Mouse (Mus musculus) bone marrow, adult 2 months (tissue): Measurements from ENCODE around the gene Rab11a. TPM values are rescaled to one million over a fixed set of nuclear protein-coding genes. Genes with fewer than 3 reads are reported as not detected.
A peak's percentile ranks its signal among the peaks of the same experiment; 100 is the strongest.

Experiments
- H3K27ac ChIP-seq: fragments of 200-500 bp; 2 replicates; pipeline ENCODE4 v1.5.1; 2012; ENCODE audit warnings: low read depth, mild to moderate bottlenecking, control low read depth, inconsistent platforms, low read length; ENCODE audit not compliant: control insufficient read depth, poor library complexity, insufficient read depth
- H3K4me1 ChIP-seq: fragments of 200-500 bp; 2 replicates; pipeline ENCODE4 v1.6.1; 2011; ENCODE audit warnings: low read length; ENCODE audit not compliant: control insufficient read depth, insufficient read depth
- H3K4me3 ChIP-seq: fragments of 200-500 bp; replicated peaks from 2 replicates; pipeline ENCODE3; 2011; ENCODE audit warnings: mild to moderate bottlenecking, low read depth, low read length, control low read depth; ENCODE audit not compliant: control insufficient read depth
- CTCF ChIP-seq: fragments of 200-500 bp; IDR thresholded peaks from 2 replicates; pipeline ENCODE4 v1.5.1; 2011; ENCODE audit warnings: low read length, control low read depth; ENCODE audit not compliant: control insufficient read depth, insufficient read depth
- POLR2A ChIP-seq: fragments of 200-500 bp; IDR thresholded peaks from 2 replicates; pipeline ENCODE4 v1.6.1; 2011; ENCODE audit warnings: low read depth, mild to moderate bottlenecking, control low read depth, low read length, borderline replicate concordance; ENCODE audit not compliant: control insufficient read depth
- WGBS: fragments of 180-500 bp; shearing (Covaris S2); methylation state at CpG from one replicate; pipeline ENCODE4 v1.1.7; 2018; 5-methylcytosine and 5-hydroxymethylcytosine counted together
- polyA plus RNA-seq: library from polyadenylated mRNA; stranded (reverse); fragments of >200 nt; gene quantifications from 2 replicates; pipeline ENCODE4 v1.2.4, GENCODE M21; 2011; ENCODE audit warnings: low replicate concordance; ENCODE audit not compliant: missing spikeins, insufficient read depth, insufficient read length

Rab11a gene
- polyA plus RNA-seq, 1 experiment, result 132 TPM

DNA sequence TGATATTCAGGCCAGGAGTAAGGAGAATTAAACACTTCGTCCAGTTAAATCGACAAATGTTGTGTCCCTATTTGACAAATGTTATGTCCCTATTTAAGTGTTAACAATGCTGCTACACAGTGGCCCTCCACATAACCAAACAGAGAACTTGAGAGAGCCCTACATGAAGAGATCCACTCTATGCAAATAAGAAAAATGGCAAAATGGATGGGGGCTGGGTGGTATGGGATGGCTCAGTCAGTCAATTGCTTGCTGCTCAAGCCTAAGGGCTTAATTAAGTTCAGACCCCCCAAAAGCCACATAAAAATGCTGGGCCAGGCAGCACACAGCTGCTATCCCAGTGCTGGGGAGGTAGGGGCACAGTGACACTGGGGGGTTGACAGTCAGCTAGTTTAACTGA is 37.3 kb upstream of the Rab11a start:
- WGBS, result 76% methylated on average over 2 of the region's 2 CpGs
- TF ChIP-seq CTCF (no peak), POLR2A (no peak)
- Histone ChIP-seq H3K27ac (no peak overlapping the region), H3K4me3 (no peak overlapping the region), H3K4me1 (no peaks in the 10 kb centered on the region; the same call in 1 of the 2 replicates)

DNA sequence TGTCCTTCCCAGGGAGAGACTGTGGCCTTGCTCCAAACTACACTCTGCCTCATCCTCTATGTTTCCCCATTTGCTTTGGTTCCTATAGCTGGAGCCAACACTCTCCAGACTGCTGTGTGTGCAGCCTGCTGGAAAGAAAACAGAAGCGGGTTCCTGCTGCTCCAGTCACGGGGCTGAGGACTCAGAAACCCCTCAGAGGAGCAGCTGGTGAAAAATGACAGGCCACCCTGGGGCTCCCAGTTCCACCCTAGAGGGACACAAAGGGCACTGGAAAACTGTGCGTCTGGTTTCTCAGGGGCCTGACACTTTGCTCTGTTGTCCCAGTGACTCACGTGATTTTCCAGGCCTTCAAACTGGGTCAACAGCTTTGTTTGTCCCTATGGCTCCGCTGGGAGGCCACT is 36.9 kb upstream of the Rab11a start:
- TF ChIP-seq POLR2A, result no peak
- TF ChIP-seq CTCF, result no peak
- WGBS, result 71% methylated on average over 5 of the region's 5 CpGs
- H3K27ac ChIP-seq, result no peak overlapping the region
- H3K4me1 ChIP-seq, result no peaks in the 10 kb centered on the region
- no peak overlapping the region for H3K4me3 ChIP-seq

DNA sequence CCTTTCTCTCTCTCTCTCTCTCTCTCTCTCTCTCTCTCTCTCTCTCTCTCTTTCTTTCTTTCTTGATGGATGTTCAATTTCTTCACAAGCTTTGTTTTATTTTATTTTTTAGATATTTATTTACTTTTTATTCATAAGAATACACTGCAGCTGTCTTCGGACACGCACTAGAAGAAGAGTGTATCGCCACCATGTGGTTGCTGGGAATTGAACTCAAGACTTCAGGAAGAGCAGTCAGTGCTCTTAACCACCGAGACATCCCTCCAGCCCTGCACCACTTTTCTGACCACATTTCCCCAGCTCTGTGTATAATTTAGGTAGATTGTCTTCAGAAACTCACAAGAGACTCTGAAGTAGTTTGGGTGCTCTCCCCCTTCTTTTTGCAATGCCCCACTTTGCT is 36.4 kb upstream of the Rab11a start:
- WGBS, result 52% methylated on average over 4 of the region's 4 CpGs
- TF ChIP-seq POLR2A, result no peak
- TF ChIP-seq CTCF, result no peak
- H3K4me1 ChIP-seq, result no peaks in the 10 kb centered on the region; the same call in 1 of the 2 replicates
- H3K4me3 ChIP-seq, result no peak overlapping the region
- H3K27ac ChIP-seq, result no peak overlapping the region

DNA sequence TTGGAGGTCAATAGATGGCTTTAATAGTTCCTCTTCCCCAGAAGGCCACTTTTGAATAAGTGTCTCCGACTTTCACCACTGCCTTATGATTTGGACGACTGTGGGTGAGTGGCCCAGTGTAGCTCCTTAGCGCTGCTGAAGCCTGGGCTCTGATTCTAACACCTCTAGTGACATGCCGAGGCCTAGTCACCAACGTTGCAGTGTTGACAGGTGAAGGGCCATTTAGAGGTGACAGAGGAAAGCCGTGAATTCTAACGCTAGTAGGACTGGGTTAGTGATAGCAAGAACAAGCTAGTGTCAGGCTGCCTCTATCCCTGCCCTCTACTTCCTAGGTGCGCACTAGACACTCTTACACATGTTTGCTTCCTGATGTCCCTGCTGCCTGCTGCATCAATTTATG is 35.7 kb upstream of the Rab11a start:
- Histone ChIP-seq H3K4me3 (no peak overlapping the region), H3K27ac (no peak overlapping the region), H3K4me1 (no peaks in the 10 kb centered on the region; the same call in 1 of the 2 replicates)
- 84% methylated on average over 8 of the region's 8 CpGs for WGBS
- TF ChIP-seq CTCF, result no peak
- no peak for TF ChIP-seq POLR2A

DNA sequence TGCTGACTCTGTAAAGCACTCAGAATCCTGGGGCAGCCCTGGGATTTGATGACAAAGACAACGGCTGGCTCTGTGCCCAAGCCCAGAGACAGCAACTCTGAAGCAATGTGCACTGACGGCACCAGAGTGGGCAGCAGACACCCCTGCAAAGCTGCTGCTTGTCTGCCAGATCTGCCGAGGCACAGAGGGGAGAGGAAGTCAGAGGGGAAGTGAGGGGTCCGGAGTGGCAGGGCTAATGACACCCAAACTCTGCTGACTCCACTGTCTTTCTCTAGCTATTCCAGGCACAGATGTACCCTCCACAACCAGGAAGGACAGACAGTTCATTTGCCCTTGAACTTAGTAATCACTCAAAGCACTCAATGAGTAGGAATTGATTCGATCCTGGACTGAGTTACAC is 33.7 kb upstream of the Rab11a start:
- Histone ChIP-seq H3K4me3 (no peak overlapping the region), H3K4me1 (no peaks in the 10 kb centered on the region; the same call in 1 of the 2 replicates), H3K27ac (no peak overlapping the region)
- WGBS, result 10% methylated on average over 5 of the region's 5 CpGs
- no peak for TF ChIP-seq CTCF
- TF ChIP-seq POLR2A, result no peak

DNA sequence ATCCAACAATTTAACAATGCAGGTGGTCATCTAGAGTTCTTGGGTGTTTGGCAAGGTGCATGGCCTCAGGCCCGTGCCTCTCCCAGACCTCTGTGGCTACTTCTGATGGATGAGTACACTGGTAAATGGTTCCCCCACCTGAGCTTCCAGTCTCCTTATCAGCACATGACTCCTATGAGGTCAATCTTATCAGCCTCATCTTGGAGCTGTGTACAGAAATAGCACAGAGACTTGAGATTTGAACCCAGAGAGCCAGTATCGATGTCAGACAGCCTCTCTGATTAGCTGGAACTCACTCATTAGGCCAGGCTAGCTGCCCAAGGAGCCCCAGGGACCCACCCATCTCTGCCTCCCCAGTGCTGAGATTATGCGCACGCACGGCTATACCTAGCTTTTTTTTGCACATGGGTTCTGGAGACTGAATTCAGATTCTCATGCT is 32.9 kb upstream of the Rab11a start:
- H3K4me1 ChIP-seq, result no peaks in the 10 kb centered on the region; the same call in 1 of the 2 replicates
- WGBS, result 70% methylated on average over 5 of the region's 5 CpGs
- no peak overlapping the region for H3K27ac ChIP-seq
- TF ChIP-seq CTCF, result no peak
- TF ChIP-seq POLR2A, result no peak
- H3K4me3 ChIP-seq, result no peak overlapping the region

DNA sequence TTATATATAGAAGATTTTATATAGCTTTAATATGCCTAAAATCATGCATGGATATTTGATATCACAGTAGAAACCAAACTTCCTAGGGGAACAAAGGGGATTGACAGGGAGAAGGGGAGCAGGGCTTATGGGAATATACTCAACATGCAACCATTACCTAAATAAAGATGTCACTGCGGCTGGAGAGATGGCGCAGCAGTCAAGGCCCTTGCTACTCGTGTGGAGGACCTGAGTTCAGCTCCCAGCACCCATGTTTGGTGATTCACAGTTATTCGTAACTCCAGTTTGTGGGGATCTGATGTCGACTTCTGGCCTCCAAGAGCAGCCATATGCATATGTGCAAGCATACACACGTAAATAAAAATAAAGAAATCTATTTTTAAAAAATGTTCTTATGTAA is 32.4 kb upstream of the Rab11a start:
- WGBS, result 89% methylated on average over 6 of the region's 6 CpGs
- no peak for TF ChIP-seq POLR2A
- no peak for TF ChIP-seq CTCF
- H3K4me3 ChIP-seq, result no peak overlapping the region
- H3K4me1 ChIP-seq, result no peaks in the 10 kb centered on the region; the same call in 1 of the 2 replicates
- no peak overlapping the region for H3K27ac ChIP-seq

DNA sequence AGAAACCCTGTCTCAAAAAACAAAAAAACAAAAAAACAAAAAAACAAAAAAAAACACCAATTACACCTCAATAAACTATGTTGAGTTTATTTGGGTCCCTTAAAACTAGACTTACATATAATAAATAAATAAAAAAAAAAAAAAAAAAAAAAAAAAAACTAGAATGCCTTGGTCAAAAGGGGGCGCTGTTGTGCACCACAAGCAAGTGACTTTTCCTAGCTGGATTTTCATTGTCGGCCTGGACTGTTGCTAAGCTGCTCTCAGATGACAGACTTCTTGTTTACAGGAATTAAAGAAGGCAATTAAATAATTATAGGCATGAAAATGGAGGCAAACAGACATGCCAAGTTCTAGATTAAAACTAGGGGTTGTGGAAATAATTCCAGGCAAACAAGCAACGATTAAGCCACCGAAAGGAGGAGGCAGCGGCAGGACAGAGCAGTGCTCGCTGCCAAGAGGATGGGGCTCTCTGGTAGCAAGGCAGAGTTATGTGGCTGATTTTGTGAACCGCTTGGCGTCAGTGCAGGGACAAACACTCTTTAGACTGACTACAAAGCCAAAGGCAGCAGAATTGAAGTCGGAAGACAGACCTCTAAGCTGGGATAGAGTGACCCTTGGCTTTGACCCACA is 31.6 kb upstream of the Rab11a start:
- peak; percentile 32 for TF ChIP-seq CTCF
- TF ChIP-seq POLR2A, result no peak
- Histone ChIP-seq H3K27ac (no peak overlapping the region), H3K4me1 (no peaks in the 10 kb centered on the region; the same call in 1 of the 2 replicates), H3K4me3 (no peak overlapping the region)
- 69% methylated on average over 9 of the region's 9 CpGs for WGBS
